Mouse (Mus musculus) liver, adult 2 months (tissue): ENCODE measurements around the gene Pfkp. TPM values are rescaled to one million over a fixed set of nuclear protein-coding genes. Genes with fewer than 3 reads are reported as not detected.

Experiments
- DNase-seq: peaks from one replicate; pipeline ENCODE4 v3.0.0-alpha.2; 2011; ENCODE audit warnings: low read depth, low spot score; ENCODE audit errors: extremely low read depth
- H3K27ac ChIP-seq: fragments of 200-500 bp; replicated peaks from 2 replicates; pipeline ENCODE4 v1.5.1; 2012; ENCODE audit warnings: low read depth, mild to moderate bottlenecking, control low read depth, inconsistent platforms, low read length; ENCODE audit not compliant: insufficient read depth
- H3K27me3 ChIP-seq: fragments of 200-500 bp; 2 replicates; pipeline ENCODE4 v1.6.1; 2012; ENCODE audit warnings: mild to moderate bottlenecking, moderate library complexity, low read length, inconsistent platforms; ENCODE audit not compliant: control insufficient read depth, insufficient read depth
- H3K36me3 ChIP-seq: fragments of 200-500 bp; 2 replicates; pipeline ENCODE4 v1.6.1; 2012; ENCODE audit warnings: low read length, inconsistent platforms; ENCODE audit not compliant: control insufficient read depth, insufficient read depth
- H3K4me1 ChIP-seq: fragments of 200-500 bp; 2 replicates; pipeline ENCODE4 v1.6.1; 2011; ENCODE audit warnings: low read length; ENCODE audit not compliant: control insufficient read depth, insufficient read depth
- H3K4me3 ChIP-seq: fragments of 200-500 bp; 2 replicates; pipeline ENCODE4 v1.5.1; 2011; ENCODE audit warnings: low read depth, mild to moderate bottlenecking, control low read depth, low read length, moderate library complexity; ENCODE audit not compliant: insufficient read depth
- H3K79me2 ChIP-seq: fragments of 200-500 bp; 2 replicates; pipeline ENCODE4 v1.6.1; 2012; ENCODE audit warnings: inconsistent platforms, mild to moderate bottlenecking, low read length, moderate library complexity; ENCODE audit not compliant: control insufficient read depth, insufficient read depth
- H3K9ac ChIP-seq: fragments of 200-500 bp; 2 replicates; pipeline ENCODE4 v1.6.1; 2012; ENCODE audit warnings: low read depth, mild to moderate bottlenecking, control low read depth, inconsistent platforms, low read length
- CTCF ChIP-seq: fragments of 200-500 bp; IDR thresholded peaks from 2 replicates; pipeline ENCODE4 v1.5.1; 2011; ENCODE audit warnings: low read depth, low read length, control low read depth
- POLR2A ChIP-seq: fragments of 200-500 bp; IDR thresholded peaks from 2 replicates; pipeline ENCODE4 v1.6.1; 2011; ENCODE audit warnings: low read length, control low read depth; ENCODE audit not compliant: insufficient read depth; ENCODE audit errors: extremely low read depth
- WGBS: fragments of 180-500 bp; shearing (Covaris S2); methylation state at CpG from one replicate; pipeline ENCODE4 v1.1.7; 2018; 5-methylcytosine and 5-hydroxymethylcytosine counted together
- polyA plus RNA-seq: library from polyadenylated mRNA; depleted of rRNA; stranded (reverse); fragments of >200 nt; gene quantifications from 2 replicates; pipeline ENCODE4 v1.2.3, GENCODE M21; 2012
- total RNA-seq: library from RNA; depleted of rRNA; stranded (reverse); fragments of >200 nt; gene quantifications from 2 replicates; pipeline ENCODE4 v1.2.3, GENCODE M21; 2014

Gene Pfkp
- total and polyA plus RNA-seq, 2 experiments = 1.8 to 2.8 TPM

GRCm38 (mm10) chr13:6626508-6627114, 22.0 kb downstream of the Pfkp start:
- no peaks in the 10 kb centered on the region for H3K4me1 ChIP-seq
- H3K79me2 ChIP-seq = no peaks in the 10 kb centered on the region
- WGBS = 82% methylated on average over 4 of the region's 4 CpGs
- H3K4me3 ChIP-seq = no peak overlapping the region
- H3K27ac ChIP-seq = no peak overlapping the region
- H3K36me3 ChIP-seq = no peaks in the 10 kb centered on the region
- no peaks in the 10 kb centered on the region for H3K27me3 ChIP-seq
- DNase-seq = no peak
- TF ChIP-seq POLR2A (no peak), CTCF (no peak)
- H3K9ac ChIP-seq = no peak overlapping the region

DNA sequence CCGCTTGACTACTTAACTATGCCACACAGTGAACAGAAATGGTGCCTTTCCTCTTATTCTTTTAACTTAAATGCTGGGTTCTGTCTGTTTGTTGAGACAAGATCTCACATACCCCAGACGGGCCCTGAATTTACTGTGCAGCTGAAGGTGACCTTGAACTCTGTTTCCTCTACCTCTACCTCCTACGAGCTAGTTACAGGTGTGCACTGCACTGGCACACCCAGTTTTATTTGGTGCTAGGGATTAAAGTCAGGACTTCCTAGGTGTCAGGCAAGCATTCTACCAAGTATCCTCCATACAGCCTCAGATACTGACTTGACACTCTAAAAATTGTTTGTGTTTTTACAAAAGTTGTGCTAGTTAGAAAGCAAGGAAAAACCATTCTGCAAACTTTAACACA, 22.6 kb downstream of the Pfkp start:
- no peaks in the 10 kb centered on the region for H3K36me3 ChIP-seq
- 59% methylated on average over 3 of the region's 3 CpGs for WGBS
- H3K4me1 ChIP-seq = no peaks in the 10 kb centered on the region
- H3K27me3 ChIP-seq = no peaks in the 10 kb centered on the region
- H3K27ac ChIP-seq = no peak overlapping the region
- H3K9ac ChIP-seq = no peak overlapping the region
- no peak for DNase-seq
- TF ChIP-seq CTCF (no peak), POLR2A (no peak)
- no peaks in the 10 kb centered on the region for H3K79me2 ChIP-seq
- H3K4me3 ChIP-seq = no peak overlapping the region

- H3K36me3 ChIP-seq = no peaks in the 10 kb centered on the region
- whole genome bisulfite sequencing = 74% methylated on average over 2 of the region's 2 CpGs
These were observed 24.0 kb downstream of the Pfkp start for GRCm38 (mm10) chr13:6624604-6625003.

DNA sequence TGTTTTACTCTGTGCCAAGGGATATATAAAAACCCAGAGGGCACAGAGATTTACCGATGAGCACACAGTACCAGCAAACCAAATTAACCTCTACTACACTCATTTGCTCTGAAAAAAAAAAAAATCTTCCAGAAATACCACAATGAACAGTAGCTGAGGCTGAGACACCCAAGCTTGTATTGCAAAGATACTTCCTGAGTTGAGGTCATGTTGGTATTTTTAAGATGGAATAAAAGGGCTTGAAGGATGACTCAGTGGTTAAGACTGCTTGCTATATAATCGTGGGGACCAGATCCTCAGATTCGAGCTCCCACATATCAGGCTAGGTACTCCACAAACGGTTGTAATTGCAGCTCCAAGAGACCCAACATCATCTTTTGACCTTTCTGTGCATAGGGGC, 24.5 kb downstream of the Pfkp start:
- Histone ChIP-seq H3K27ac (no peak overlapping the region), H3K36me3 (no peaks in the 10 kb centered on the region), H3K79me2 (no peaks in the 10 kb centered on the region), H3K4me3 (no peak overlapping the region), H3K4me1 (no peaks in the 10 kb centered on the region), H3K9ac (no peak overlapping the region), H3K27me3 (no peaks in the 10 kb centered on the region)
- 78% methylated on average over 4 of the region's 4 CpGs for WGBS
- DNase-seq = no peak
- TF ChIP-seq POLR2A (no peak), CTCF (no peak)

More at GRCm38 (mm10) chr13:6624604-6625003, 24.0 kb downstream of the Pfkp start:
- DNase-seq = no peak
- Histone ChIP-seq H3K4me1 (no peaks in the 10 kb centered on the region), H3K4me3 (no peak overlapping the region), H3K27me3 (no peaks in the 10 kb centered on the region), H3K27ac (no peak overlapping the region), H3K79me2 (no peaks in the 10 kb centered on the region), H3K9ac (no peak overlapping the region)
- TF ChIP-seq POLR2A (no peak), CTCF (no peak)

GRCm38 (mm10) chr13:6621831-6622230, 26.7 kb downstream of the Pfkp start:
- H3K79me2 ChIP-seq = no peaks in the 10 kb centered on the region
- H3K9ac ChIP-seq = no peak overlapping the region
- no peaks in the 10 kb centered on the region for H3K4me1 ChIP-seq
- H3K27me3 ChIP-seq = no peaks in the 10 kb centered on the region
- DNase-seq = no peak
- WGBS = 95% methylated on average over 20 of the region's 20 CpGs
- no peaks in the 10 kb centered on the region for H3K36me3 ChIP-seq
- TF ChIP-seq CTCF (no peak), POLR2A (no peak)
- H3K4me3 ChIP-seq = no peak overlapping the region
- H3K27ac ChIP-seq = no peak overlapping the region

GRCm38 (mm10) chr13:6620250-6620649, 28.3 kb downstream of the Pfkp start:
- no peak overlapping the region for H3K9ac ChIP-seq
- no peaks in the 10 kb centered on the region for H3K36me3 ChIP-seq
- H3K4me3 ChIP-seq = no peak overlapping the region
- no peak for DNase-seq
- no peaks in the 10 kb centered on the region for H3K4me1 ChIP-seq
- H3K27ac ChIP-seq = no peak overlapping the region
- no peaks in the 10 kb centered on the region for H3K79me2 ChIP-seq
- no peak for TF ChIP-seq CTCF
- no peak for TF ChIP-seq POLR2A
- WGBS = 90% methylated on average over 3 of the region's 3 CpGs
- H3K27me3 ChIP-seq = no peaks in the 10 kb centered on the region
